Mouse (Mus musculus): ENCODE measurements at regions not wholly inside any gene's neighbourhood (a gene's known extent, or its start where the extent isn't known, plus 50 kb on each side); places are given as distances from the start of the nearest gene placed in this dataset.
A peak's percentile ranks its signal among the peaks of the same experiment; 100 is the strongest.

DNA sequence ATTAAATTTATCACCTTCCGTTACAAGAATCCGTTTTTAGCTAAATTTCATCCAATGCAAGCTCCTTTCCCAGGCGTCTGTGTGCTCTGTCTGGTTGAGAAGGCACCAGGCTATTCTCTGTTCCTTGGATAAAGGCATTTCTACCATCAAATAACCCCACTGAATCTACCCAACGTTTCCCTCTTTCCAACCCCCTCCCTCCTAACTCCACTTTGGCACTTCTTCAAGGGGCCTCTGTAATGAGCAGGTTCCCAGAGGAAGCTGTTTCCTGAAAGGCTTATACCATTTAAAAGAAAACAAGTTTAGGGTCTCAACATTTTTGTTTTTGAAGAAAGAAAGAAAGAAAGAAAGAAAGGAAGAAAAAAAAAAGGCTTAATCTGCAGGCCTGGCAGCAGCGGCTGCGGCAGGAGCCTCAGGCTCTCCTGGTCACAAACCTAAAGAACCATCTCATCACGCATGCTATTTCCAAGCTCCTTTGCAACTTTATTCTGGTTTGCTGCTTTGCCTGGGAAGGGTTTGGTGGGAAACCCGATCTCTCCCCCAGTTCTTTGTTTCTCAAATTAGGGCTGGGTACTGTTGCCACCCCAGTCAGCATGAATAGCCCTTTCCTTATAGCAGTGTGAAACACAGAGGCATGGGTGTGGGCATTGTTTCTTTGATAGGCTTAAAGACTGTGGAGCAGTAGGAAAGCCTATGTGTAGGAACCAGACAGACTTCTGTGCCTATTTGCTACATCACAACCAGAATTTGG lies 160.5 kb upstream of the Tnc start:
- DNase-seq: no peak

DNA sequence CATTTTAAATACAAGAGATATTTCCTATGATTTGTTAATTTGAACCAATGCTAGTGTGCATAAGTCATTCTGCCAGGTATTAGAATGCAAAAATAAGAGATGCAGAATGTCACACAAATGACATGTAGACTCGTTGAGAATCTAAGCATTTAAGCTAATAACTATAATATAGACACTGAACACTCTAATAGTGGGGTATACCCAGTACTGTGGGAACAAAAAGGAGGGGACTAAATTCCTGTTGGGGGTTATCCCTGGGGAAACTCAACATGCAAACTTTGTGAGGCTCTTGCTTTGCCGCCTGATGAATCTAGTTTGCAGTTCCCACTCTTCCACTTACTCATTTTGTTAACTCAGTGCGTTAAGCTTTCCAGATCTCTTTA lies 154.0 kb upstream of the Tnc start:
- no peak for DNase-seq

DNA sequence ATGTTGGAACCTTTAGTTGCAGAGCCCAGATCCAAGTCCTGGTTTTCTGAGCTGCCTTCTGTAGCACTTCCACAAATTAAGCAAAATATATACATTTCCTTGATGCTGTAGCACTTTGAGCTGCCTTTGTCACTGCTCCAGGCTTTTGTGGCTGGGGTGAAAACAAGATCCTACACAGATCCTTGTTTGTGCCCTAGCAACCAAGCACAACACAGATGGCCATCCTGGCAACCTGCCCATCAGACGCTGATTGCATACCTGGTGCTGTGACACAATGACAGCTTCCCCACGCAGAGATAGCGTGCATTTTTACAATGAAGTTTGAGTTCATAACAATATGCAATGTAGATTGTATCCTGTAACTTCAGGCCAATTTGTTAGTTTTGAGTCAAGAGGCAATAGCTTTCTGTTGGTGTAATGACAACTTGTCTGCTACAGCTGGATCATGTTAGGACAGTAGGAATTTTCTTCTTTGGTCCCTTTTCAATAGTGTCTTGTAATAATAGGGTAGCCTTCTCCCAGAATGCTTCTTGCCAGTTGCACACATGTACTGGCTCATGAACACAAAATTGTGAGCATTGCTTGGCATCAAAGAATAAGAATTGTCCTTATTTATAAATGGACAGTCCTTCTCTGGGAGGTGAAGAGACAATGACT lies 153.5 kb upstream of the Tnc start:
- DNase-seq: no peak

DNA sequence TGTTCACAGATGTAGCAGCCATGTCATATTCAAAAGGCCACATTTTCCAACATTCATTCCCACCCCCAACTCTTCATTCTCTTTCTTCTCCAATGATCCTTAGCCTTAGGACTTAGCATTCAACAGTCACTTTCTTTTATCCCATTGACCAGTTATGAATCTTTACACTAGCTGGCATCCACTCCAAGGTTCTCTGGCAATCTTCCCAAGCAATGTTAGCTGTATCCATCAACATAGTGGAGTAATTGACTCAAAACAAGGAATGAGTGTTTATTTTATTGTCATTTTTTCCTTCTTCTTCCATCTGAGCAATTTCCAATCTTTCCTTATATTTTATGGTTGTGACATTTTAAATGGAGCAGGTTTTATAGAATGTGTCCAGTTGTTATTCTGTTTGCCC lies 138.2 kb upstream of the Tnc start:
- peak; percentile 7 for DNase-seq

DNA sequence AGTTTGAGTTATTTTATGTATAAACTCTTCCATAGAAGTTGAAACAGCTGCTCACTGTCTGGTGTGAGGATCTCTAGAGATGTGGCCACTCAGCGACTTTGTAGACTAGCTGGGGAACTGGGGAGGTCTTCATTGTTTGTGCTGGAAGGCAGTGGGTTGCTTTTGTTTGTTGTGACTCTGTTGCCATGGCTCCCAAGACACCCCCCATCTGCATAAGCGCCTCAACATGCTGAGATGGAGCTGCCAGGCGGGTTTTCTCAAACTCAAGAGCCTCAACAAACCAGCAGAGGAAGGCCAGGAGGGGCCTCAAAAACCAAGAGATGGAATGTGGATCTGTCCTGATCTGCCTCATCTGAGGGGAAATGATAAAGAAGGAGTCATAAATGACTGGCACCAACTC lies 129.1 kb upstream of the Tnc start:
- DNase-seq: no peak

DNA sequence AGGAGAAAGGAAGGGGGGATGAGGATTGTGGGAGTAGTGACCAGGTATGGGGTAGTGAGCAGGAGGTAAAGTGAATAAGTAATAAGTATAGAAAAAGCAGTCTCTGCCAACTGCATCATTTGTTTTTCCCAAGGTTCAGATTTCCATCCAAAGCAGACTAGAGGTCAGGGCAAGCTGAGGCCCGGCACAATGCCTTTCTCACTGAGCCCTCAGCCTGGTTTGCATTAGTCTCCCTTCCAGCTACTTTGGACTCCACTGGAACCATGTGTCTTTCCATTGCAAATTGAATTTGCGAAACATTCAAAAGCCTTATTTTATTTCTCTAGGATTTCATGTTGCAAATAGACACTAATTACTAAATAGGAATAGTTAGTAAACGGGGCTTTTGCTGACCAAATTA lies 124.7 kb upstream of the Tnc start:
- no peak for DNase-seq

DNA sequence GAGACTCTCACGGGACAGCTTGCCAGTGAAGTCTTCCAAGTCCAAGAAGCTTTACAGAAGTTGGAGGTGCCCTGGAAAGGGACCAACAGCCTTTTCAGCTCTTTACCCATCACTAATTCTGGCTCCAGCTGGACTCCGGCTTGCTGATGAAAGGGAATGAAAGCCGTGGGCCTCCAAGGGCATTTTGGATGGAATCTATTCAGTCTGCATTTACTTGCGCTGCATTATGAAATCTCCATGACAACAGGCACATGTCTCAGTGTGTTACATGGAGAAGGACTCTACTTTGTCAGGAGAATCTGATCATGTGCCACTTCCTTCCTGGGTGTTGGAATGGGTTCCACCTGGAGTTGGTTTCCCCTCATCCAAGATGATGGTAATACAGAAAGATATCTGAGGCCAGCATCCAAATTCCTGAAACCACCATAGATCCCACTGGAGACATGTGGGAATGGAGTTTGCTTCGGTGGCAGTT lies 102.2 kb upstream of the Tnc start:
- no peak for DNase-seq

DNA sequence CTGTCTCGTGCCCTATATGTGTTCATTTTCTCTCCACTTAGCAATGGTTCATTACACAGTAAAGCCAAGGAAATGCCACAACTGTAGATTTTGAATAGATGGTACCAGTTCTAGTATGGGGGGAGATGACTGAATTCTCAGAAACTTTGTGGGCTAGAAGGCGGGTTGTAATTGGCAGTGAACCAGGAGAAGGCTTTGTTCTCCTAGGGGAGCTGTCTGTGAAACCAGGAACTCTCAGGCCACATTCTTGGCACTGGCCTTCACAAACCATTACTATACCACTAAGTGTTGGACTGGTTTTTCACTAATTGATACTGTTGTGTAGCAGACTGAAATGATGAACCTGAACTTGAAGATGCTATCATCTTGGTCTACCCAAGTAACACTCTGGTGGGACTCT lies 99.1 kb upstream of the Tnc start:
- no peak for DNase-seq

DNA sequence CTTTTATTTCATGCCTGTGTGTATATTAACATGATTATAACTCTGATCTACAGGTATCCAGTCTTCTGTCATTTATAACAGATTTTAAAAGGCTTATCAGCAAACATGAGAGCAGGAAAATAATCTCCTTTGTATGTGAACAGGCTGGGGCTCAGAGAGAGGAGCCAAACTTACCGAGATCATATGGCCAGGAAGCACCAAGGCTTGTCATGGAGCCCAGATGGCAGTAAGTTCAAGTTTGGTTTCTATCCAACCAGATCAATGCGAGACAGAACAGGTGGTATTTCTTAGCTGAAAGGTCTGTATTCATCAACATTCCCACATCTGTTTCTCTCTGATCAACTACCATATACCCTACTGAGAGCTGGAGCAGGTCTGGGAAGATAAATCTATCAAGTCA lies 96.1 kb upstream of the Tnc start:
- no peak for DNase-seq

DNA sequence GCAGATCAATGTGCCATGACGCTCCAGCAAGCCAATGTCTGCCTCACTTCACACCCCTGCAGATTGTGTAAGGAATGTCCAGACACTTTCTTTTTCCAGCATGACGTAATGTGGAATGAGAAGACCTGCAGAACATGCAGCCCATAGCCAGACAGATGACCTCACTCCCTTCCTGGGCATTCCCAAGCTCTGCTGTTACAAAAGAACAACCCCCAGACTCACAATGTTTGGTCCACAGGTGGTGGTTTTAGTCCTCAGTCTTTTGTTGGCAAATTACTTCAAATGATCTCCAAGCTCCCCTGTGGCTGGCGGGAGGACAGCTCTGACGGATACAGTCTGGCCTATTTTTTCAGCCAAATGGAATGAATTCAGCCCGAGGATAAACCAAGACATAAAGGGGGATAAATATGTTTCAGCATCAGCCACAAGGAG lies 95.6 kb upstream of the Tnc start:
- no peak for DNase-seq

DNA sequence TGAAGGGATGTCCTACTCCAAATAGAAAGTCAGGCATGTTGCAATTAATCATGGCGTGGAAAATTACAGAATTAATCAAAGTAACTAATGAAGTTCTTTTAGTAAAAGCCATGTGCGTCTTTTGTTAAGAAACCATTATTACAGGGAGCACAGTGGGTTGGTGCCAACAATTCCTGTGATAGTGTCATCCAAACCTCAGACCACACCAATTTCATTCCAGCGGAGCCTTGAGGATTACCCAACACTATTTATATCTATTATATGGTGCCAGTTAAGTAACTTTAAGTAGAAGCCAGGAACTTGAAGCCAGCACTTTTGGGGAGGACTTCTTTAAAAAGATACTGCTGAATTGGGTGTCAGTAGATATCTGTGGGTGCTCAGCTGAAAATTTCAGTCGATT lies 93.0 kb upstream of the Tnc start:
- no peak for DNase-seq

DNA sequence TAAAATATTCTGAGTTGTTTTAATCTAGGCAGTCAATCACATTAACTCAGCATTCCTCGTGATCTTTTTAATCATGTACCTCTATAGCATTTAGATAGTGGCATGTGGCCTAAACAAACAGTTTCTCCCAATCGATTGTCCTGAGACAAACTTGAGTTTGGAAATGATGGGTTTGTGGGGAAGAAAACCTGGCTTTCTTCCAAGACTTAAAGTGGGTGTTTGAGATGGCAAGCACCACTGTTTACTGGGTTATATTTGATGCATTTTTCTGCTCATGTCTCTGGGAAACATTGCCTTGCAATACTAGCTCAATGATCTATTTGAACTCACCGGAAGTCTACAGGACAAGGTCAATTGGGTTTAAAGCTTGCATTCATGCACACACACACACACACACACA lies 88.2 kb upstream of the Tnc start:
- DNase-seq: no peak

DNA sequence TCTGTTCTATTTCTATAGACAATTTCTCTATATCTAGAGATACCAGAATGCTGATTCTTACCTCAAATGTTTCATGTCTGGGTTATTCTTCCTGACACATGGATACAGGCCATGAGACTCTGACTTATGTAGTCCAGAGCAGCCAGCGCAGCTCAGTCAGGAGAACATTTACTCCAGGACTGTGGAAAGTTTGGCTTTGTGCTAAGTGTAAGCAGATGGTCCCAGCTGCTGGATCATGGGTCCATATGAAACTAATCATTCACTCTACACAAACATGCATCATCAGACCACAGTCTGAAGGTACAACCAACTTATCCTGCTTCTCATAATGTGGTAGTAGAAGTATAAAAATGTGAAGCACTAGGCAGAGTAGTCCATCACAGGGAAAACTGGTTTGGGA lies 82.5 kb upstream of the Tnc start:
- no peak for DNase-seq

DNA sequence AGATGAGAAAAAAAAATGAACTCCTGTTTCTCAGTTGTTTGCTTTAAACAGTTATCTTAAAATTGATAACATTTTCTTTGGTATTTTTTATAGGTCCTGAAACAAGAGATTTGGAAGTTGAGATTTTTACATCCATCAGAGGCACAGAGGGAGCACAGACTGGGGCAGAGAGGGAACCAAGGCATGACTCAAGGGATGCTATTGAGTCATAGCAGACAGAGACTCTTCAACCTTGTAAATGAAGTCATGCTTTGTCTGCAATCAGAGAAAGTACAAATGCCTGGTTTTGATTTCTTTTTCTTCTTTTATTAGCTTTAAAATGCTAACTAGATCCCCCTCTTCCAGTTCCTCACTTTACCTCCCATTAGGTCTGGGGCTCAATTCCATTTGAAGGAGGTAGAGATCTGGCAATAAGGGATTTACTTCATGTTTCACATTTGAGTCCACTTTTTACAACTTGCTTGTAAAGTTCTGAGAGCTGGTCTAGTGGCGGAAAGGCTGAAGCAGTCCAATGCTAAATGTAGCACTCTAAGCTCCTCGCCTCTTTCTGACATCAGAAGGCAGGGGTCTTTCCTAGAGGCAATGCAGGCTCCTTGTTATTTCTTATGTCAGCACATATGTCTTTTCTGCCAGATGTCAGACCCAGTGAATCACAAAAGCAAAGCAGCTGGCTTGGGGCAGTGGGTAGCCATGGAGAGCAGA lies 77.7 kb upstream of the Tnc start:
- DNase-seq: no peak

DNA sequence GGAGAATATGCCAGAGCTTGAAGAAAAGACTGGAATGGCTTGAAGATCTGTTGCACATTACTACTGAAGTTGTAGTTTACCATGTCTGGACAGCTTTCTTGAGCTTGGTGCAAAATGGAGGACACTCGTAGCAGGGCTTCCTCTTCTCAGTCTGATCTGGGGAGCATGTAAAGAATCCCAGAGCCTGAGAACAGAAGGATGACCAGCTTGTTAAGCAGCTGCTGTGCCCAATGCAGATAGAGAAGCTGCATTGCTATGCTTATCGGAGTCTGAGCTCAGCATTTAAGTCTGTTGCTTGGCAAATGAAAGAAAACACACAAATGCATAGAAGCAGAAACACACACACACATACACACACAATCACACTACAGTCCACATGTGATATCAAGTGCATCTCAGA lies 76.9 kb upstream of the Tnc start:
- no peak for DNase-seq

DNA sequence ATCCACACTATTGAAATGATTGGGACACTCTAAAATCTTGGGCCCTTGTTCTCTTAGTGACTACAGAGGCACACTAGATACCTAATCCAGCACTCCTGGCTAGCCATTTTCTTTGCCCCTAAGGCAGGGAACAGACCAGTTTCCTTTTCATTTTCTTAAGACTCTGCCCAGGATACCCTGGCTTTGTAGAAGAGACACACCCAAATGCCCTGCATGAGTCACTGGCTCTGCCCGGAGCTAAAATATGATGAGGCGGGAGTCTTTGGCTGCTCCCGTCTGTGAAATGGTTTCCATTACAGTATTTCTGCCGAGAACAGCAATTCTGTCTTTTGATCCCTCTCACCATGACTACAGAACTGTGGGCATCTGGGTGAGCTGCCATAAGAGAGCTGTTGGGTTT lies 51.4 kb upstream of the Tnc start:
- no peak for DNase-seq

All from adrenal gland, adult 2 months (tissue).